ENCODE assay signal across 23 mouse cellular contexts in the genomic region with DNA sequence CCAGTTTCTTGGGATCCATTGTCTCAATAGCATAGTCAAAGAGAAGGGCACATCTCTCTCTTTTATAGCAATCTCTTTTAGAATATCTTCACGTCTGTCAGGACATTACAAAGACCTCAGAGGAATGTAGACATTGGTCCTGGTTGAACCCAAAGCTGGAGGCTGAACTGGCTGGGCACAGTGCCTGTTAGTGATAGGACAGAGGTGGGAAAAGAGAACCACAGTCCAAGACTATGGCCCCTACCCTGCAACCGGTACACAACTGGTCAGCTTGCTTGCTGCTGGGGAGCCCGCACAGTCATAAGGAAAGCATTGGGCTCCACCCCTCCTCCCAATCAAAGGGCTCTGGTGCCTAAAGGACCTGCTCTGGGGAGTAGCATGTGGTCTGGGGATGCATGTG.
A peak's percentile ranks its signal among the peaks of the same experiment; 100 is the strongest.
DNase-seq lines count a peak whose midpoint lies in the region; ATAC-seq lines count a peak whose summit lies in the region.
"Had no signal": no experiment of that assay in that cellular context is flagged by ENCODE, and none has a peak within 500 bp of the region (broad histone marks: within the 10 kb centered on the region; RNA-seq: fewer than 3 reads in every experiment).

No protein-coding gene starts in this region.

- intact Hi-C loops in heart, postnatal 36 days (cut with DNase I), result no loop called here
- intact Hi-C loops in heart, postnatal 25 days (cut with DNase I), result no loop called here

- 0 out of 2 replicates have a peak overlapping the region, but pooled peaks have one; percentile 18 for H3K27ac ChIP-seq in heart, embryonic 12.5 days (ENCODE audit: poor library complexity, severe bottlenecking)
- H3K27ac ChIP-seq in heart, embryonic 16.5 days (ENCODE audit: low read length), result peak overlapping the region; percentile 57
- no peak overlapping the region for H3K27ac ChIP-seq in heart, embryonic 11.5 days (ENCODE audit: low read depth, low read length)
- H3K27ac ChIP-seq: embryonic facial prominence, embryonic 12.5 days; embryonic facial prominence, embryonic 15.5 days; hindbrain, embryonic 12.5 days; hindbrain, embryonic 15.5 days had no signal

- H3K36me3 ChIP-seq in heart, embryonic 12.5 days, result peaks cover 31% of the 10 kb centered on the region
- H3K36me3 ChIP-seq in heart, embryonic 16.5 days (ENCODE audit: control insufficient read depth, insufficient read depth), result peaks cover 8% of the 10 kb centered on the region
- peaks cover 15% of the 10 kb centered on the region for H3K36me3 ChIP-seq in heart, embryonic 11.5 days (ENCODE audit: control insufficient read depth, insufficient read depth, low read length)
- H3K36me3 ChIP-seq: embryonic facial prominence, embryonic 12.5 days; embryonic facial prominence, embryonic 15.5 days; hindbrain, embryonic 12.5 days; hindbrain, embryonic 15.5 days had no signal

- DNase-seq in heart, postnatal 36 days, result no peak
- no peak for DNase-seq in heart, postnatal 25 days (ENCODE audit: low spot score)
- DNase-seq in heart, postnatal 4 days, result peak; percentile 51
- no peak for DNase-seq in frontal cortex, postnatal 25 days (ENCODE audit: low spot score in 2 of 2)
- DNase-seq: adrenal gland, adult 2 months; adrenal gland, postnatal 14 days; B cell, adult 2 months; cerebellum, adult 11 months; cerebellum, adult 2 months; cerebellum, adult 9-11 months; cerebellum, postnatal 25 days; forebrain, postnatal 0 days; gastrocnemius, postnatal 25 days; kidney, adult 2 months had no signal

- no peaks in the 10 kb centered on the region for H3K9me3 ChIP-seq in heart, embryonic 12.5 days (replicated peaks)
- no peaks in the 10 kb centered on the region for H3K9me3 ChIP-seq in heart, embryonic 16.5 days (replicated peaks; ENCODE audit: control insufficient read depth, low read length)
- H3K9me3 ChIP-seq in heart, embryonic 11.5 days (replicated peaks; ENCODE audit: control insufficient read depth, low read length), result no peaks in the 10 kb centered on the region
- H3K9me3 ChIP-seq: embryonic facial prominence, embryonic 12.5 days; embryonic facial prominence, embryonic 15.5 days; hindbrain, embryonic 12.5 days; hindbrain, embryonic 15.5 days had no signal

- 67% methylated on average over 3 of the region's 3 CpGs for WGBS in heart, embryonic 12.5 days
- WGBS in heart, embryonic 16.5 days, result 55% methylated on average over 3 of the region's 3 CpGs
- 78% methylated on average over 3 of the region's 3 CpGs for WGBS in heart, embryonic 11.5 days (ENCODE audit: insufficient replicate concordance)

- peaks cover 80% of the 10 kb centered on the region for H3K4me1 ChIP-seq in heart, embryonic 12.5 days (replicated peaks)
- peaks cover 66% of the 10 kb centered on the region for H3K4me1 ChIP-seq in heart, embryonic 16.5 days (ENCODE audit: control insufficient read depth, insufficient read depth, low read length)
- H3K4me1 ChIP-seq in heart, embryonic 11.5 days (ENCODE audit: control insufficient read depth, insufficient read depth, low read length), result peaks cover 27% of the 10 kb centered on the region

- no peaks in the 10 kb centered on the region for H3K27me3 ChIP-seq in heart, embryonic 12.5 days (replicated peaks)
- H3K27me3 ChIP-seq in heart, embryonic 16.5 days (ENCODE audit: control insufficient read depth, insufficient read depth, low read length), result no peaks in the 10 kb centered on the region
- no peaks in the 10 kb centered on the region for H3K27me3 ChIP-seq in heart, embryonic 11.5 days (ENCODE audit: control insufficient read depth, insufficient read depth, low read length)
- H3K27me3 ChIP-seq: embryonic facial prominence, embryonic 12.5 days; embryonic facial prominence, embryonic 15.5 days; hindbrain, embryonic 12.5 days; hindbrain, embryonic 15.5 days had no signal

- no peak overlapping the region for H3K4me2 ChIP-seq in heart, embryonic 12.5 days
- H3K4me2 ChIP-seq in heart, embryonic 16.5 days (ENCODE audit: low read depth, low read length), result no peak overlapping the region
- H3K4me2 ChIP-seq in heart, embryonic 11.5 days, result no peak overlapping the region
- H3K4me2 ChIP-seq: embryonic facial prominence, embryonic 12.5 days; embryonic facial prominence, embryonic 15.5 days; hindbrain, embryonic 12.5 days; hindbrain, embryonic 15.5 days had no signal

- ATAC-seq in heart, embryonic 12.5 days (ENCODE audit: insufficient number of reproducible peaks, low FRiP score), result no peak
- 0 out of 2 replicates have a peak, but pooled peaks have one; percentile 16 for ATAC-seq in heart, embryonic 16.5 days (replicated peaks; ENCODE audit: extremely low read depth, insufficient read depth, low FRiP score)
- no peak for ATAC-seq in heart, embryonic 11.5 days (replicated peaks; ENCODE audit: insufficient number of reproducible peaks, low FRiP score, low TSS enrichment)
- ATAC-seq: forebrain, embryonic 14.5 days; forebrain, postnatal 0 days; intestine, postnatal 0 days had no signal

- no peak overlapping the region for H3K9ac ChIP-seq in heart, embryonic 12.5 days
- H3K9ac ChIP-seq in heart, embryonic 16.5 days (ENCODE audit: low read length), result no peak overlapping the region
- no peak overlapping the region for H3K9ac ChIP-seq in heart, embryonic 11.5 days (ENCODE audit: low read depth, low read length)
- H3K9ac ChIP-seq: embryonic facial prominence, embryonic 12.5 days; embryonic facial prominence, embryonic 15.5 days; forebrain, postnatal 0 days; hindbrain, embryonic 12.5 days; hindbrain, embryonic 15.5 days had no signal

- H3K4me3 ChIP-seq in heart, embryonic 12.5 days, result no peak overlapping the region
- H3K4me3 ChIP-seq in heart, embryonic 16.5 days (ENCODE audit: low read length), result no peak overlapping the region
- no peak overlapping the region for H3K4me3 ChIP-seq in heart, embryonic 11.5 days (ENCODE audit: low read depth, low read length)
- H3K4me3 ChIP-seq: embryonic facial prominence, embryonic 12.5 days; embryonic facial prominence, embryonic 15.5 days; hindbrain, embryonic 12.5 days; hindbrain, embryonic 15.5 days had no signal
